Mouse (Mus musculus) midbrain, embryonic 12.5 days (tissue): ENCODE data around the gene Hsf2bp. TPM values are rescaled to one million over a fixed set of nuclear protein-coding genes. Genes with fewer than 3 reads are reported as not detected.

ENCODE experiments used
- polyA plus RNA-seq: library from polyadenylated mRNA; unstranded; fragments of >200 nt; fragmentation: Nextera tagmentation; extraction: Ambion mirVana; gene quantifications from 2 replicates; pipeline ENCODE4 v1.2.1, GENCODE M21; 2016

The Hsf2bp gene
- polyA plus RNA-seq, 1 experiment from 2014 or later, result 0.66 TPM

Other genes with a start within 250 kb of the Hsf2bp start
- gene Sik1, start 180.5 kb downstream of the Hsf2bp start, polyA plus RNA-seq, result 14.6 and 15.0 TPM in 2 replicates
- gene Rrp1b, start 249 bp downstream of the Hsf2bp start, polyA plus RNA-seq, result 50.6 and 54.5 TPM in 2 replicates
- 26.8 and 30.6 TPM in 2 replicates for gene Notch3, start 130.5 kb upstream of the Hsf2bp start, polyA plus RNA-seq
- gene Ephx3, start 153.2 kb upstream of the Hsf2bp start, polyA plus RNA-seq, result 0.37 TPM in 1 of 2 replicates, not detected in the other
- 108 and 116 TPM in 2 replicates for gene Brd4, start 248.4 kb upstream of the Hsf2bp start, polyA plus RNA-seq